Mouse (Mus musculus) G1E (cell line): Measurements from ENCODE around the gene Sf3a1.

Experiments
- CTCF ChIP-seq: IDR thresholded peaks from 2 replicates; pipeline ENCODE4 v1.5.1; 2012; ENCODE audit warnings: low read depth, low read length, inconsistent platforms, mixed read lengths
- GATA1 ChIP-seq: IDR thresholded peaks from 2 replicates; pipeline ENCODE4 v1.6.1; 2012; ENCODE audit warnings: borderline replicate concordance, low read length, inconsistent platforms, mixed read lengths
- POLR2AphosphoS5 ChIP-seq: IDR thresholded peaks from 2 replicates; pipeline ENCODE4 v1.6.1; 2012; ENCODE audit warnings: low read depth, low read length, inconsistent platforms; ENCODE audit not compliant: insufficient replicate concordance

- TF ChIP-seq CTCF (no peak), POLR2AphosphoS5 (no peak), GATA1 (no peak)
These were observed 62.1 kb downstream of the Sf3a1 start for GRCm38 (mm10) chr11:4222046-4222950.
